Mouse (Mus musculus) CD4-positive, CD25-positive, alpha-beta regulatory T cell, adult 4 months (primary cell): ENCODE measurements around the gene Pid1. TPM values are rescaled to one million over a fixed set of nuclear protein-coding genes. Genes with fewer than 3 reads are reported as not detected.

Experiments used
- ATAC-seq: one replicate; pipeline ENCODE4 v1.8.0; 2017
- polyA plus RNA-seq, 2 experiments: library from polyadenylated mRNA; unstranded; fragments of 100-300 nt; shearing (Covaris generic); gene quantifications; one replicate each; pipeline ENCODE4 v1.2.1; 2017

Pid1 gene
- under 1 TPM; 0.28 to 0.98 TPM for polyA plus RNA-seq

- ATAC-seq = no peak
Measured at GRCm38 (mm10) chr1:84363967-84364366, at the start of gene Pid1. Gene Pid1 (minus strand): TSS chr1:84364180.

GRCm38 (mm10) chr1:84409514-84409913 lies 45.5 kb upstream of the Pid1 start:
- ATAC-seq = no peak

GRCm38 (mm10) chr1:84408873-84409272 lies 44.9 kb upstream of the Pid1 start:
- no peak for ATAC-seq

- peak; percentile 53 for ATAC-seq
Measured at GRCm38 (mm10) chr1:84406891-84407290, 42.9 kb upstream of the Pid1 start.

- ATAC-seq = no peak
Measured at GRCm38 (mm10) chr1:84405551-84406290, 41.7 kb upstream of the Pid1 start.

- no peak for ATAC-seq
Measured at GRCm38 (mm10) chr1:84404880-84405279, 40.9 kb upstream of the Pid1 start.

GRCm38 (mm10) chr1:84402154-84402553 lies 38.2 kb upstream of the Pid1 start:
- ATAC-seq = no peak

GRCm38 (mm10) chr1:84399671-84400070 lies 35.7 kb upstream of the Pid1 start:
- no peak for ATAC-seq

GRCm38 (mm10) chr1:84399118-84399517 lies 35.1 kb upstream of the Pid1 start:
- ATAC-seq = no peak

GRCm38 (mm10) chr1:84396787-84397186 lies 32.8 kb upstream of the Pid1 start:
- ATAC-seq = no peak

- ATAC-seq = no peak
Measured at GRCm38 (mm10) chr1:84395928-84396327, 31.9 kb upstream of the Pid1 start.

GRCm38 (mm10) chr1:84390961-84391360 lies 27.0 kb upstream of the Pid1 start:
- no peak for ATAC-seq

- ATAC-seq = no peak
Measured at GRCm38 (mm10) chr1:84387616-84388015, 23.6 kb upstream of the Pid1 start.

GRCm38 (mm10) chr1:84386481-84387146 lies 22.6 kb upstream of the Pid1 start:
- ATAC-seq = no peak

GRCm38 (mm10) chr1:84382709-84383108 lies 18.7 kb upstream of the Pid1 start:
- ATAC-seq = no peak

- ATAC-seq = no peak
Measured at GRCm38 (mm10) chr1:84382064-84382463, 18.1 kb upstream of the Pid1 start.

GRCm38 (mm10) chr1:84380895-84381294 lies 16.9 kb upstream of the Pid1 start:
- ATAC-seq = no peak

- no peak for ATAC-seq
Measured at GRCm38 (mm10) chr1:84367733-84368132, 3.8 kb upstream of the Pid1 start.

- no peak for ATAC-seq
Measured at GRCm38 (mm10) chr1:84366553-84366952, 2.6 kb upstream of the Pid1 start.

GRCm38 (mm10) chr1:84362709-84363617 lies 1.0 kb downstream of the Pid1 start:
- ATAC-seq = no peak

GRCm38 (mm10) chr1:84362209-84362608 lies 1.8 kb downstream of the Pid1 start:
- no peak for ATAC-seq

- ATAC-seq = no peak
Measured at GRCm38 (mm10) chr1:84361389-84361788, 2.6 kb downstream of the Pid1 start.
